Mouse (Mus musculus) myocyte (in vitro differentiated cells): ENCODE data around the gene Dram1. TPM values are rescaled to one million over a fixed set of nuclear protein-coding genes. Genes with fewer than 3 reads are reported as not detected.

Experiments
- H3K27me3 ChIP-seq: one replicate; pipeline ENCODE4 v1.6.1; 2011; ENCODE audit not compliant: control insufficient read depth, insufficient read depth, insufficient read length
- H3K36me3 ChIP-seq: one replicate; pipeline ENCODE4 v1.6.1; 2011; ENCODE audit not compliant: control insufficient read depth, insufficient read depth
- H3K4me2 ChIP-seq: one replicate; pipeline ENCODE4 v1.6.1; 2011; ENCODE audit warnings: low read depth, control low read depth
- H3K4me3 ChIP-seq: one replicate; pipeline ENCODE4 v1.5.1; 2011; ENCODE audit warnings: mild to moderate bottlenecking, control low read depth, moderate library complexity
- H3K79me2 ChIP-seq: one replicate; pipeline ENCODE4 v1.6.1; 2011; ENCODE audit not compliant: control insufficient read depth, insufficient read depth
- H3ac ChIP-seq: one replicate; pipeline ENCODE4 v1.6.1; 2011; ENCODE audit not compliant: control insufficient read depth, insufficient read length
- CEBPB ChIP-seq: IDR thresholded peaks from 2 replicates; pipeline ENCODE4 v1.6.1; 2011; ENCODE audit warnings: mild to moderate bottlenecking, moderate library complexity; ENCODE audit not compliant: poor library complexity, insufficient read depth, severe bottlenecking
- E2F4 ChIP-seq: IDR thresholded peaks from one replicate; pipeline ENCODE4 v1.6.1; 2011; ENCODE audit warnings: mild to moderate bottlenecking, control low read depth, moderate library complexity; ENCODE audit not compliant: insufficient read depth
- MAX ChIP-seq: IDR thresholded peaks from one replicate; pipeline ENCODE4 v1.6.1; 2011; ENCODE audit warnings: low read depth, mild to moderate bottlenecking, control low read depth
- MYOD1 ChIP-seq, 3 experiments: IDR thresholded peaks; one replicate each; pipeline ENCODE4 v1.6.1; 2011; ENCODE audit warnings: control low read depth in 2 of 3, low read depth in 2 of 3, mild to moderate bottlenecking in 2 of 3, moderate library complexity in 1 of 3; ENCODE audit not compliant: insufficient read length in 2 of 3, control insufficient read depth in 1 of 3
- MYOG ChIP-seq, 3 experiments: IDR thresholded peaks; one replicate each; pipeline ENCODE4 v1.6.1; 2011; ENCODE audit warnings: control low read depth in 2 of 3, low read depth in 2 of 3, mild to moderate bottlenecking in 2 of 3; ENCODE audit not compliant: insufficient read length in 2 of 3, control insufficient read depth in 1 of 3, insufficient read depth in 1 of 3
- POLR2A ChIP-seq: IDR thresholded peaks from one replicate; pipeline ENCODE4 v1.6.1; 2011; ENCODE audit warnings: low read depth, mild to moderate bottlenecking, control low read depth, moderate library complexity; ENCODE audit not compliant: insufficient read length
- POLR2AphosphoS2 ChIP-seq: IDR thresholded peaks from one replicate; pipeline ENCODE4 v1.6.1; 2011; ENCODE audit warnings: low read depth, control low read depth; ENCODE audit not compliant: insufficient read length
- REST ChIP-seq: IDR thresholded peaks from one replicate; pipeline ENCODE4 v1.6.1; 2011; ENCODE audit warnings: mild to moderate bottlenecking, control low read depth, moderate library complexity; ENCODE audit not compliant: insufficient read depth, insufficient read length
- SRF ChIP-seq: IDR thresholded peaks from one replicate; pipeline ENCODE4 v1.6.1; 2011; ENCODE audit warnings: low read depth; ENCODE audit not compliant: control insufficient read depth, insufficient read length
- TCF12 ChIP-seq: IDR thresholded peaks from one replicate; pipeline ENCODE4 v1.6.1; 2011; ENCODE audit warnings: mild to moderate bottlenecking, control low read depth; ENCODE audit not compliant: poor library complexity, insufficient read depth, severe bottlenecking
- TCF3 ChIP-seq: IDR thresholded peaks from one replicate; pipeline ENCODE4 v1.6.1; 2011; ENCODE audit warnings: low read depth, control low read depth; ENCODE audit not compliant: insufficient read length
- USF1 ChIP-seq: IDR thresholded peaks from one replicate; pipeline ENCODE4 v1.6.1; 2011; ENCODE audit warnings: low read depth, mild to moderate bottlenecking, control low read depth, moderate library complexity
- polyA plus RNA-seq: library from polyadenylated mRNA; unstranded; fragments of >200 nt; fragmentation: generic; extraction: Trizol; gene quantifications from one replicate; pipeline ENCODE4 v1.2.1, GENCODE M21; 2012; ENCODE audit warnings: missing spikeins

Gene Dram1
- polyA plus RNA-seq, 1 experiment, result 1.7 TPM

DNA sequence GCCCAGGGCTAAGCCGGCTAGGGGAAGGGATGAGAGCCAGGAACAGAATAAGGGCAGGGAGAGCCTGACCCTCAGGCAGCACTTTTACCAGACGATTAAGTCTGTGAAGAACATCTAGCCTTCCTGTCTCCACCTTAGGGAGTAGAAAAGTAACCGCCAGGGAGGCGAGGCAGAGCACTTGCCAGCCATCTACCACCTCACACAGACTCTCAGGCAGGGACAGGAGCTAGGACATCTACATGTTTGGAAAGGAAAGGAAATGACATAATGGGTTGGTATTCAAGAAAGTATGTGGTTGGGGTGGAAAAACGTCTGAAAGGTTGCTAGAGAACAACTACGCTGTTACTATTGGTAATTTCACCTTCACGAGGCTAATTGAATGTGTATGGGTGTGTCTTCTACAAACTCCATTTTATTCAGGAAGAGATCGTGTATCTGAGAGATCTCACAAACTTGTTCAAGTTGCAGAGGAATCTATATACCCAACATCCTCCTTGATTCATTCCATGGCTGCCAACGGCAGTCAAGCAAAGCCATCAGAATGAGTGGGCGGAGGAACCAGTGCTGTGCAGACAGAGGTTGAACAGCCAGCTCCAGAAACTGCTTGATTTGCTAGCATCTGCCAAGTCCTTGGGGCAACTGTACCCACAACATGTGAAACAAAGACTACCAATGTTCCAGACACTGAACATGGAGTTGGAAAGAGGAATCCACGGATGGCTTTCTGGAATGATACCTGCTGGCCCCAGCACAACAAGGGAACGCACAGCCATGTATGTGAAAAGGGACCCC, 32.2 kb downstream of the Dram1 start:
- Histone ChIP-seq H3K27me3 (no peaks in the 10 kb centered on the region), H3K79me2 (no peaks in the 10 kb centered on the region), H3K4me3 (no peak overlapping the region), H3ac (no peak overlapping the region), H3K4me2 (no peak overlapping the region), H3K36me3 (no peaks in the 10 kb centered on the region)
- TF ChIP-seq POLR2AphosphoS2 (no peak), MAX (no peak), E2F4 (no peak), TCF12 (no peak), MYOD1 (IDR thresholded peaks at IDR 0.05; ENCODE audit: control insufficient read depth in 1 of 3, insufficient read length in 2 of 3, low read depth in 2 of 3) (no peak), MYOG (IDR thresholded peaks at IDR 0.05; ENCODE audit: control insufficient read depth in 1 of 3, insufficient read depth in 1 of 3, insufficient read length in 2 of 3, low read depth in 2 of 3) (no peak)

- no peak overlapping the region for H3ac ChIP-seq
- H3K27me3 ChIP-seq, result no peaks in the 10 kb centered on the region
- H3K4me2 ChIP-seq, result no peak overlapping the region
- no peaks in the 10 kb centered on the region for H3K36me3 ChIP-seq
- H3K79me2 ChIP-seq, result no peaks in the 10 kb centered on the region
- no peak overlapping the region for H3K4me3 ChIP-seq
- TF ChIP-seq MYOD1 (IDR thresholded peaks at IDR 0.05; ENCODE audit: control insufficient read depth in 1 of 3, insufficient read length in 2 of 3, low read depth in 2 of 3), result no peak
- TF ChIP-seq POLR2AphosphoS2, result no peak
- TF ChIP-seq TCF12, result no peak
- TF ChIP-seq CEBPB, result no peak
- TF ChIP-seq MYOG (IDR thresholded peaks at IDR 0.05; ENCODE audit: control insufficient read depth in 1 of 3, insufficient read depth in 1 of 3, insufficient read length in 2 of 3, low read depth in 2 of 3), result no peak
- no peak for TF ChIP-seq USF1
Observed at GRCm38 (mm10) chr10:88345899-88346401, 32.9 kb downstream of the Dram1 start.

DNA sequence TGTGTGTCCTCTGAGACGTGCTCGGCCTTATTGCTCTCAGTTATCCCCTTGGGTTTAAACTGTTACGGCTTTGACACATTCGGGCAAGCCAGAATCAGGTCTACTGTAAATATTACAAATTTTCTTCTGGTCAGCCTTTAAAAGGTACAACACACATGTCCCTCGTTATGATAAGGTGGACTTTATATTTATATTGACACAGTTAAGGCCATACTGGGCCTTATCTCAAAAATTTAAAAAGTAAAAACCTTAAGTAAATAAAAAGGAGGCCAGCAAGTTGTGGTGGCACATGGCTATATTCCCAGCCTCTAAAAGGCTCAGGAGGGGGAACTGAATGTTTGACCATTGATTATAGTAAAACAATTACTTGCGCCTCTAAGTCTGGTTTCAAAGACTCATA, 37.5 kb downstream of the Dram1 start:
- no peaks in the 10 kb centered on the region for H3K36me3 ChIP-seq
- H3ac ChIP-seq, result no peak overlapping the region
- no peak overlapping the region for H3K4me2 ChIP-seq
- no peak overlapping the region for H3K4me3 ChIP-seq
- no peaks in the 10 kb centered on the region for H3K27me3 ChIP-seq
- no peak for TF ChIP-seq TCF3
- TF ChIP-seq E2F4, result no peak
- no peak for TF ChIP-seq REST
- no peak for TF ChIP-seq SRF
- no peak for TF ChIP-seq TCF12
- TF ChIP-seq POLR2AphosphoS2, result no peak
- TF ChIP-seq MYOG (IDR thresholded peaks at IDR 0.05; ENCODE audit: control insufficient read depth in 1 of 3, insufficient read depth in 1 of 3, insufficient read length in 2 of 3, low read depth in 2 of 3), result no peak
- no peak for TF ChIP-seq MYOD1 (IDR thresholded peaks at IDR 0.05; ENCODE audit: control insufficient read depth in 1 of 3, insufficient read length in 2 of 3, low read depth in 2 of 3)
- TF ChIP-seq USF1, result no peak
- no peak for TF ChIP-seq CEBPB
- TF ChIP-seq MAX, result no peak
- TF ChIP-seq POLR2A, result no peak
- H3K79me2 ChIP-seq, result no peaks in the 10 kb centered on the region

DNA sequence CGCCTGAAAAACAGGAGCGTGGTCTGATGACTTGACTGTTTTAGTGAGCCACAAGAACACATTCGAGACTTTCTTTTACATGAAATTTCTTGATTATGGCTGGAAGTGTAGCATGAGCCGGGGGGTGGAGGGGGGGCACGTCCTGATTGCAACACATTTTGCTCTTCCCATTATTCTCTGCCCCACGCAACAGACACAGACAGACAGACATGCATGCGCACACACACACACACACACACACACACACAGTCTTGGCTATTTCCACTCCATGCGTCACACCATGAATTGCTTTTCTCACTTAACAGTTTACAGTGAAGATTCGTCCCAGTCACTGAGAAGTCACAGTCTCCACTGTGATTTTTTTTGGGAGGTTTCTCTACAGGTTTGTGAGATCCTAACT, 38.2 kb downstream of the Dram1 start:
- H3K4me3 ChIP-seq, result no peak overlapping the region
- H3K36me3 ChIP-seq, result no peaks in the 10 kb centered on the region
- no peak overlapping the region for H3K4me2 ChIP-seq
- no peak overlapping the region for H3ac ChIP-seq
- no peaks in the 10 kb centered on the region for H3K27me3 ChIP-seq
- TF ChIP-seq SRF, result no peak
- no peaks in the 10 kb centered on the region for H3K79me2 ChIP-seq

GRCm38 (mm10) chr10:88330695-88331094, 48.2 kb downstream of the Dram1 start:
- Histone ChIP-seq H3K27me3 (no peaks in the 10 kb centered on the region), H3K79me2 (no peaks in the 10 kb centered on the region), H3K4me3 (no peak overlapping the region), H3K4me2 (no peak overlapping the region), H3K36me3 (no peaks in the 10 kb centered on the region), H3ac (no peak overlapping the region)
- TF ChIP-seq POLR2AphosphoS2, result no peak
- TF ChIP-seq USF1, result no peak
- no peak for TF ChIP-seq TCF12
- TF ChIP-seq MYOG (IDR thresholded peaks at IDR 0.05; ENCODE audit: control insufficient read depth in 1 of 3, insufficient read depth in 1 of 3, insufficient read length in 2 of 3, low read depth in 2 of 3), result no peak
- TF ChIP-seq MAX, result no peak
- no peak for TF ChIP-seq POLR2A
- no peak for TF ChIP-seq CEBPB
- no peak for TF ChIP-seq REST
- TF ChIP-seq SRF, result no peak
- no peak for TF ChIP-seq MYOD1 (IDR thresholded peaks at IDR 0.05; ENCODE audit: control insufficient read depth in 1 of 3, insufficient read length in 2 of 3, low read depth in 2 of 3)
- TF ChIP-seq TCF3, result no peak
- no peak for TF ChIP-seq E2F4
